Mouse (Mus musculus): ENCODE measurements around the gene Lsm10.
A peak's percentile ranks its signal among the peaks of the same experiment; 100 is the strongest.

The Lsm10 gene

GRCm38 (mm10) chr4:126120506-126120905 lies 24.1 kb downstream of the Lsm10 start:
- DNase-seq: peak in 1 of 2 experiments; percentile 61

- peak; percentile 57 to 63 for DNase-seq
These were observed 27.1 kb downstream of the Lsm10 start for GRCm38 (mm10) chr4:126123309-126124040.

GRCm38 (mm10) chr4:126130502-126130901 lies 34.1 kb downstream of the Lsm10 start:
- no peak for DNase-seq

- peak; percentile 36 to 54 for DNase-seq
These were observed 35.1 kb downstream of the Lsm10 start for GRCm38 (mm10) chr4:126131290-126132121.

GRCm38 (mm10) chr4:126132636-126133264 lies 36.3 kb downstream of the Lsm10 start:
- DNase-seq: no peak

GRCm38 (mm10) chr4:126134236-126134635 lies 37.8 kb downstream of the Lsm10 start:
- DNase-seq: no peak

- peak; percentile 50 to 54 for DNase-seq
These were observed 38.2 kb downstream of the Lsm10 start for GRCm38 (mm10) chr4:126134639-126135038.

GRCm38 (mm10) chr4:126137773-126138172 lies 41.4 kb downstream of the Lsm10 start:
- no peak for DNase-seq

- no peak for DNase-seq
These were observed 44.6 kb downstream of the Lsm10 start for GRCm38 (mm10) chr4:126141021-126141420.

GRCm38 (mm10) chr4:126145396-126145795 lies 49.0 kb downstream of the Lsm10 start:
- no peak for DNase-seq

GRCm38 (mm10) chr4:126146974-126147532 lies 50.6 kb downstream of the Lsm10 start:
- no peak for DNase-seq

GRCm38 (mm10) chr4:126147533-126148160 lies 51.2 kb downstream of the Lsm10 start, which contains the start of gene Eva1b:
TSS of gene Eva1b (plus strand) at chr4:126147744.
- no peak for DNase-seq
